Mouse (Mus musculus): ENCODE results near the gene Vamp9.

DNA sequence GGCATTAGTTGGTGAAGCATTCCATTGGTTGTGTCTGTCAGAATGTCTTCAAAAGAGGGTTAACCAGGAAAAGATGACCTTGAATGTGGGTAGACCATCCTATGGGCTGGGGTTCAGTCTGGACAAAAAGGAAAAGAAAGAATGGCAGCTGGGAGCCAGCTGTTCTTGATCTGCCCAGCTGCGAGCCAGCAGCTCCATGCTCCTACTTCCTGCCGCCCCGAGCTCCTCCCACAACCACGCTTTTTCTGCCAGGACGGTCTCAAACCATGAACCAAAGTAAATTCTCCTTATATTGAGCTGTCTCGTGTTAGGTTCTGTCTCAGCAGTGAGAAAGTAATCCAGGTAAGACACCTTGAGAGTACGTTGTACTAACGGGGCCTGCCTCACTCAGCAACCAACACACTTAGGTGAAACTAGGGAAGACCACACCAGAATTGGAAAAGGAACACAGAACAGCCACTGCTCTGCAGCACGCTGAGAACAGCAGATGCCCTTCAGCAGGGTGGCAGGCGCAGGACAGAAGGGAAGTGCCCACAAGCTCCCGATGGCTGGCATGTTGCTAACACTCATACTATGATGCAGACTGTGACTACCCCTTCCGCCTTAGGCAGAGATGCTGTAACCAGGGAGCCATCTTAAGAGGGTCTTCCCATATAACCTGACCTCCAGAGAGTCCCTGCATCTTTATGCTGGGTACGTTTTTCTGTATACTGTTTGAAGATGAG is 42.2 kb upstream of the Vamp9 start:
- TF ChIP-seq CTCF (IDR thresholded peaks at IDR 0.05; ENCODE audit: low read depth) (no peak), EP300 (optimal IDR thresholded peaks at IDR 0.05) (no peak)

Data from stomach, postnatal 0 days (tissue).